Mouse (Mus musculus) monocyte, adult 2 months (primary cell): ENCODE measurements around the gene Gramd2.

Experiments used
- DNase-seq, 2 experiments: peaks; one replicate each; pipeline ENCODE4 v3.0.0; 2022; ENCODE audit warnings: low spot score in 2 of 2, low read depth in 1 of 2

Gene Gramd2

DNA sequence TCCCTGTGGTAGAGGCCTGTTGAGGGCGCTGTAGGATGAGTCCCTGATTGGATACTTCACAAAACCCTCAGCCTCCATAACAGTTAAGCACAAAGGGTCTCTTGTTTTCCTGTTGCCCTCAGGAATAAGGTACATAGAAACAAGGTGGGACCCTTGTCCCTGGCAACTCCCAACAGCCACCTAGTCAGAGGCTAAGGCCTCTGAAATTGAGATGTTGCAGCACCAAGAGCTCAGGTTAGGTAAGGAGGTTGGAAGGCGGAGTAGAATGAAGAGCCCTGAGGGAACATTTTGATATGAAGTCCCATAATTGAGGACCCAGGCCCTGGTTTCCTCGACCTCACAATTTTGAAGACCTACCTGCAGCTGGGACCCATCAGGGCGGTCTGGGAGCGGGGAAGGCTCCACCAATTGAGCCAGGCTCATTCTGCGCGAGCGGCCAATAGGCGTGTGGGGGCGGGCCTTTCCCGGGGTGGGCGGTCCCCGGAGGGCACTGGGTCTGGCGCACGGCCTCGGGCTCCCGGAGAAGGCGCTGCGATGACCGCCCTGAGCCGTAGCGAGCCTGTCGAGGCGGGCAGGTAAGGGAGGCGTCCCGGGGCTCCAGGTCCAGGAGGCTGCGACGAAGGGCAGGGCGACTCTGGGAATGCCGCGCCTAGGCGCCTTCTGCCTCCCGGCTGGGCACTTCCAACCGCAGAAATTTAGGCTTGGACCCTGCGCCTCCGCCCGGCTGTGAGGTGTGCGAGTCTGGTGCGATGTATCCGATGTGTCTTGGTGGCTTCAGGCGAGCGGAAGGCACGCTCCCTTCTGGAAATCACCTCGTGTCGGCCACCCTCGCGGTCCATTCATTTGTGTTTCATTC is at the start of gene Gramd2:
Gene Gramd2, plus strand, starts transcription at position 467 of the 856 bp plus-strand sequence.
- no peak for DNase-seq

DNA sequence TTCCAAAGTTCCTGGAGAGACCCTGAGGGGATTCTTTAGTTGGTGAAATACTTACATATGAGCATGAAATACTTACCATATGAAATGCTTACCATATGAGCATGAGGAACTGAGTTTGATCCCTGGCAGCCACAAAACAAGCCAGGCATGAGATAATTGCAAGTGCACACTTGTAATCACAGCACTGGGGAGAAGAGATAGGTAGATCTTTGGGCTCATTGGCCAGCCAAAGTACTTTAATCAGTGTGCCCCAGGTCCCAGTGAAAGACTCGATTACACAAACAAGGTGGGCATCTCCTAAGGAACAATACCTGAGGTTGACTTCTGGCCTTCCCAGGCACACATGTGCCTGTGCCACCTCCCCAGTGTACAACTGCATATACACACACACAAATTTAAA is 41.6 kb upstream of the Gramd2 start:
- DNase-seq, result no peak

DNA sequence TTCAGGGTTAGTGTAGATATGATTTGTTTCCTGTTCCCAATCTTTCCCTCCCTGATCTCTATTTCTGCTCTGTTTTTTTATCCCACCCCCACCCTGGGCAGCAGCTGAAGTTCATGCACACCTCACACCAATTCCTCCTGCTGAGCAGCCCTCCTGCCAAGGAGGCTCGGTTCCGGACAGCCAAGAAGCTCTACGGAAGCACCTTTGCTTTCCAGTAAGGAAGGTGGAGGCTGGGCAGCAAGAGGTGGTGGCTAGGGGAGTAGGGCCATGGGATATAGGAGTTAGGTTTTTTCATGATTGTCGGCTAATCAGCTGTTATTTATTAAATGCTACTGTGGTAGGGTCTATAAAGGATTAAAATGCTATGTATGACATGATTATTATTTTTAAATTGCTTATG is 40.0 kb upstream of the Gramd2 start:
- no peak for DNase-seq

DNA sequence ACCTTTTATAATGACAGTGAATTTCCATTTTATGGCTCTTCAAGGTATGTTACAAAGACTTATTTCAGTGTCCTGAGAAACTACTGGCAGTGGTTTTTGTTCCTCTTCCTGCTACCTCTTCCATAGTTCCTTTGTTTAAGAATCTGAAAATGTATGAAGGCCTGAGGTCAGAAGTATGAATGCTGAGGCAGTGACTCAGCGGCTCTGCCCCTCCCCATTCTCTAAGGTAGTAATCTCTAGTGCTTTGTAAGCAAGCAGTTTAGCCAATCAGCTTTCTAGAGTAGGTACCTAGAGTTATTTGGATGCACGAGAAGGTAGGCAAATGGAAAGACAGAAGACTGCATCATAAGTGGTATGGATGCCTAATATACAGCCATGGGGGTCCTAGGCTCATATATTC is 38.6 kb upstream of the Gramd2 start:
- DNase-seq, result no peak

DNA sequence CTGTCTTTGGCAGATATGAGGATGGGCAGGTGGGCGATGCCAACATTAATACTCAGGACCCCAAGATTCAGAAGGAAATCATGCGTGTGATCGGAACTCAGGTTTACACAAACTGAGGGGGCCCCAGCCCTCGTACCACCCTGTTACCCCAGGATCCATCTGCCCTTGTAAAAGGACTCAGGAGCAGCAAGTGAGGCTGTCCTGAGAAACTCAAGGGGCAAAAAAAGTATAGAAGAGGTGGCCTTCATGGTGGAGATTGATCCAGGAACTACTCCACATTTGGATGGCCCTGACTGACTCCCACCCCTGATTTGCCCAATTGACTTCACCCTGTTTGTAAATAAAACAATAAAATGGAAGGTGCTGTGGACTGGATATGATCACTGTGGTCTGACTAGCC is 30.0 kb upstream of the Gramd2 start:
- DNase-seq, result no peak

DNA sequence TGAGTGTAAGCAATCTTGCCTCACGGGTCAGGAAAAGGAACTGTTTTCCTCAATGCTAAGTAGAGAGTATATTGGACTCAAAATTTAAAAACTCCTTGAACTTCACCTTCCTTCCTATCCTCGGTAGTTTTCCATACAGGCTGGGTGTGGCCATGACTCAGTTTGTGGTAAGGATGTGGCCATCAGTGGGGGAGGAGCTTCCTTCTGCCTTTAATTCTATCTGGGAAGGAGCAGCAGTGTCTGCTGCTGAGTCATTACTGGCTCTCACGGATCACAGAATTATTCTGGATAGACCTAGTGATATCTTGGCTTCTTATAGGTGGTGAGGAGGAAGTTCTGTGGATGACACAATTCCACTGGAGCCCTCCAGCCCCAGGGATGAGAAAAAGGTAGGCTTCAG is 26.6 kb upstream of the Gramd2 start:
- peak; percentile 22 to 45 for DNase-seq

DNA sequence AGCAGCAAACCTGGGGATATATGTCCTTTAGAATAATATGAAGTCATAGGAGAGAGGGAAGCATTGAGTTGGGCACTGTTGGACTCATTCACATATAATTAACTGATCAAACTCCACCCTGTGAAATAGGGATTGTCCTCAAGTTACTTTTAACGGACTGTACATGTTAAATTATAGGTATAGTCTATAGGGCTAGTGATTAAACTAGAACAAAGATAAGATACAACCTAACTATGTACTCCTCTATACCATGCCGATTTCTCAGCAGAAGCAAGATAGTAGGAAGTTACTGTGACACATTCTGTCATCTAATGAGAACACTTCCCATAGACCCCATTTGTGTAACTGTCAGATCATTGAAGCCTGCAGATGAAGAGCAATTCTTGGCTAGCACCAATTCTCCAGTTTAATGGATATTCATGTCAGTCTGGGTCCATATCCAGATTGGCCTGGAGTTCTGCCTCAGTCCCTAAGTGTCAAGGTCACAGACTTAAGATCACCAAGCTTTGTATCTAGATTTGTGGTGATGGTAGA is 25.4 kb upstream of the Gramd2 start:
- DNase-seq, result no peak

DNA sequence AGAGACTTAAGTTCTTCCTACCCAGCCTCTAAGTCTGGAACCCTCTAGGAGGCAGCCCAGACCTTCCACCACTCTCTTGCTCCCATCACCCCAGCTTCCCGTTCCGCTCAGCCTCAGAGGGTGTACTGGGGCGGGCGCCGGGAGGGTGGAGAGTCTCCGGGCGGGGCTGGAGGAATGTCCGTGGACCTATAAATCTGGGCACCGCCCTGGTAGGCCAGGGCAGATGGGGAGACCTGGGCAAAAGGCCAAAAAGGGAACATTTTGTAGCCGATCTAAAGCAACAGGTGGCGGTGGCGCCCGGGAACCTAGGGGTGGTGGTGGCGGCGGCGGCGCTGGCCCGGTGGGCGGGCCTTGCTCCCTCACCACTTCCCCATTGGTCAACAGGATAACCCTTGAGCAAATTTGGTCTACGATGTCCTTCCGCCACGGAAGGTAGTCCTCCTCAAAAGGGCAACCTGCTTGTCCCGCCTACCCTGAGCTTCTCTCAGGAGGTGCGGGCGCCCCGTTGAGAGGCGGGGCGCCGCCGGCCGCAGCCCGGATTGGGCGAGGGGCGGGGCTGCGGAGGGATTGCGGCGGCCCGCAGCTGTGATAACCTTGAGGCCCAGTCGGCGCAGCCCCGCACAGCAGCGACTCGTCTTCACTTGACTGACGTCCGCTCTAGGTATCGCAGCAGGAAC is 23.8 kb upstream of the Gramd2 start, which contains the start of gene Pkm:
Gene Pkm, plus strand, starts transcription at position 411 of the 677 bp plus-strand sequence.
- DNase-seq, result peak; percentile 81 to 89

DNA sequence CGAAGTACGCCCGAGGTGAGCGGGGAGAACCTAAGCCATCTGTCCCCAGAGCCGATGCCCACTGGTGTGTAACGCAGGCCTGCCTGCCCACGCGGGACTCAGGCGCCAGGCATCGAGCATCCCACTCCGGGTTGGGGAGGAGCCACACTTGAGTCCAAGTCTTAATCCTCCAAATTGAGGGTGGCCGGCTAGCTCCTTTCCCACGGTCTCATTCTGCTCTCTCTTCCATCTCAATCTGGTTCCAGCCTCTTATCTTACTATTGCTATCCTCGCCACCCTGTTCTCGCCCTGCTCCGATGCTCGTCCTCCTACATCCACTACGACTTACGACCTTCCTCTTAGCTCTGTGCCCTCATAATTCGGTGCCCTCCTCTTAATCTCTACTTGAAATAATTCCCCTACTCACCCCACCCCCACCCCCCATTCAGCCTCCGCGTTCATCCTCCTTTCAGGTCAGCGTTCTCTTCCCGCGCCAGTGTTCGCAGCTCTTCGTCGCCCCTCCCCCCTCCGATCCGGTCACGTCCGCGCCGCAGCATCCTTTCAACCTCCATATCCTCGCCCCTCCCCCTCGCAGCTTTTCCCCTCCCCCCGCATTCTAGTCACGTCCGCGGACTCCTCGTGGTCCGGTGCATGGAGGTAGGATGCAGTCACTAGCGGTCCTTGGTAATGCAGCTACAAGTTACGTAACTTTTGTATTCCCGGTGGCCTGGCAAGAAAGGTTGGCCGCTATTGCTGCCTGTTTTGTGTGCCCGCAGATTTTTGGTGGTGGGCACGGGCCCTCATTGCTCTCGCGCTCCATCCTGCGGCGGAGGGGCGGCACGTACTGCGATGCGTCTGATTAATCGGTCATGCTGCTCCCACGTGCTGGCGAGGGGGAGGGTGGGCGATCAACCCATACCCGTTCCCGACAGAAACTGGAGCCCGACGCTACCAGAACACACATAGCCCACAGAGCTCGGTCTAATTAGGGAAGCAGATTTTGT is 23.0 kb upstream of the Gramd2 start:
- peak; percentile 46 for DNase-seq

DNA sequence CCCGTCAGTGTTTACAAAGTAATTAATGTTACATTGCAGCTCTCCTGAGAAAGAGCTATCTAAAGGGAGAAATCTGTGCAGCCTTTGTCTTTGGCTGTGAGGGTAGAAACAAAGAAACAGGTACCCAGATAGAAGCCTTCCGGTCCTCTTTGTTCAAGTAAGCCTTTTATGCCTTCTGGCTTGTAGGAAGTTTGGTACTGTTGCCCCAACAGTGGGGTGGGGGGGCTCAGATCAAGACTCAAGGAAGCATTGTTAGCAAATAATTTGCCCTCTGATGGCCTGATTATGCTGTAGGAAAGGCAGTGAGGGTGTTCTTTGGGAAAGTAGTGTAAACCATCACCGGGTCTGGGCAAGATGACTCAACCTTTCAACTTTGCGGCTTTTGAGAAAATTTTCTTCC is 21.8 kb upstream of the Gramd2 start:
- no peak for DNase-seq

DNA sequence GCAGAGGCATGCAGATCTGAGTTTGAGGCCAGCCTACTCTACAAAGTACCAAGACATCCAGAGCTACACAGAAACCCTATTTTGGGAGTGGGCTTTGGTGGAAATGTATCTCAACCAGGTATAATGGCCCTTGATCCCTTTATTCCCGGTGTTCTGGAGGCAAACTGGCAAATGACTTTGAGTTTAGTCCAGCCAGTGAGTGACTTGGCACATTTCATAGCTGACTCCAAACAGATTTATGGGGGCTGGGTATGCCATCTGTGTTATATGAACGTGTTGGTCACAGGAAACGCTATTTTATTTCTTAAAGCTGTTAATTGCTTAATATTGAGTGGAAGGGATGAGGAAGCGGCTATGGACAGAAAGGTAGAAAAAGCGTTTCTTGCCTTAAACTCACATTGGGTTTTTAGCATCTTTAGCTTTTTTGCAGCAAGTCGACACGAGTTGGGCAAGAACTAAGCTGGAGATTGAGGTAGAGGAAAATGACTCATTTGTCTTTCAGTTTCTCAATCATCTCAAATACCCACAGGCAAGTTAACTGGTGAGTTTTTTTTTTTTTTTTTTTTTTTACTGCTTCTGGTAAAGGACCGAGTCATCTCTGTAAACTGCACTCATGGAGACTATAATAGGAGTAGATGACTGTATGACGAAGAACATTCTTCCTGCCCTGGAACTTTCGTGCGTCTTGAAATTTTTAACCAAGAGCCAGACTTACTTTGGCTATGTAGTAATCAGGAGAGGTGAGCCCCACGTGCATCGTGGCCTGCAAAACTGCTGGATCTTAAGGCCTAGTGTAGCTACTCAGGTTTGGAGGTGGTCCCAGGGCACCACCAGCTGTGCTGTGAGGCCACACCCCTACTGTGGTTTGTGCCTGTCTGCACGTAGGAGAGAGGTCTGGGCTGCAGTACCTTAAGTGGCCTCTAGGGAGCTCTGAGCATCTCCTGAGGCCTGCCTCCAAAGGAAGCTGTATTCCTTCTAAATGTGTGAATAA is 20.6 kb upstream of the Gramd2 start:
- DNase-seq, result peak; percentile 42 to 57

DNA sequence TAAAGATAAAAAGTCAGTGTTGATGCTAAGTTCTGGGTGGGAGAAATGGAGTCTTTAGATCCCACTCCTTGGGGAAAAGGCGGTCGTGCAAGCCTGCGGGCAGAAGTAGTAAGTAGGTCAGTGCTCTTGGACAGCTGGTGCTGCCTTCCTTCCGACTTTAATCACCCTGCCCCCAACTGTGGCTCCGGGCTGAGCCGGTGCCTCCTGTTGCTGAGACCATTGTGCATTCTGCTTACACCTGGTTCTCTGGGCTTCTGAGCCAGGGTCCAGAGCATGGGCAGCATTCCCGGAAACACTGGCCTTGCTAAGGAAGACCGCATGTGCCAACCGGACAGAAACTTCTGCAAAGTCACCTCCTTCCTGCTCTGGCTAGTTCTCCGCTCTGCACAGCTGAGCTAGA is 19.5 kb upstream of the Gramd2 start:
- no peak for DNase-seq

DNA sequence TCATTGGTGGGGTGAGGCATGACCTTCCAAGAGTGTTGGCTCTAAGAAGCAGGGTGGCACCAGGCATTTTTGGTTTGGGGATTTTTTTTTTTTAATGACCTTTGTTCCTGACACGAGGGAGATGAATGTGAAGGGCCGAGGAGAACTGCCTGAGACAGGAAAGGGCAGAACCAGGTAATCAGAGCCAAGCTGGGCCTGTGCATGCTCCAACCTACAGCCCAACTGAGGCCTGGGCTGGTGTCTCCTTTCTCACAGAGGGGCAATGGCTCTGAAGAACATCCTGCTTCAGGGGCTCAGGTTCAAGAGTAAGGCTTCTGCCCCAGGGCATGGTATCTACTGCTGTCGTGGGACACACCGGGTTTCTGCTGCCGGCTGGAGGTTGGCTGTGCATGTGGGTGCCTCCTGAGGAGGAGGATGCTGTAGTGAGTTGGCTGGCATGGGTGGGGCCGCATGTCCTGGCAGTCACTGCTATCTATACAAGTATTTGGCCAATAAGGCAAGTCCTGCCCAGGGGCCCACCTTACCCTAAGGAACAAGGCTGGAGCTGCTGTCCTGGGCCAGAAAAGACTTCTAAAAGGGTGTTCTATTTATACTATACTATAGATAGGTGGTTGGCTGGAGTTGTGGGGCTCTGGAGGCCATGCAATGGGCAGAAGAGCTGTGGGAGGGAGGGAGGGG is 18.5 kb upstream of the Gramd2 start:
- no peak for DNase-seq

DNA sequence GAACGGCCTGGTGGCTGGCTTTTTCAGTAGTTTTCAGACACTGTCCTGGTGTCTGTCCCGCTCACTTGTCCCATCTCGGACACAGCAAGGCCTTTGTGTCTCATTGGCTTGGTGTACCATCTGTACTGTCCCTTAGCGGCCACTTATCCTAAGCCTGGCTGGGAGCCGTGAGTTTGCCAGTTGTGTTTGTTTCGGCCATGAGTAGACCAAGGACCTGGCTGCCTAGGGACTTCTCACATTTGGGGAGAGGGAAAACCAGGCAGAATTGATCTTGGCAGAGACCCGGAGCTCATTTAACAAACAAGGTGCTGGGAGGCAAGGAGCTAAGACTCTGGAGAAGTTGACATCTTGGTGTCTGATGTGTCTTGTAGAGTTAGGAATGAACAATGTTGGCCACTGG is 16.7 kb upstream of the Gramd2 start:
- DNase-seq, result no peak

DNA sequence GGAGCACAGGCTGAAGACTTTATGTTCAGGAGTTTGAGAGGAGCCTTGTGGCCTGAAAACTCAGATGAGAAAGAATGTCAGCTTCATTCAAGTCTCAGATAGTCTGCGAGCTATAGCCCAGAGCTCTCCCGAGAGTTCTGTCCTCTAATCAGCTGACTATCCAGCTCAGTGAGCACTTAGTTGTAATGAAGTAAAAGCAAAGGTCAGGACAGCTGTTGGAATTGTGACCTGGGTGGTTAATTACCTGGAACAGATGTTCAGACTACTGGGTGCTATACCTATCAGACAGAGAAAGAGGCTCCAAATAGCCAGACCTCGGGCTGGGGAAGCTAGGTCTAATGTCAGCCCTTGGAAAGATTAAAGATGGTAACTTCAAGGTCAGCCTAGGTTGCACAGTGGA is 16.0 kb upstream of the Gramd2 start:
- no peak for DNase-seq

DNA sequence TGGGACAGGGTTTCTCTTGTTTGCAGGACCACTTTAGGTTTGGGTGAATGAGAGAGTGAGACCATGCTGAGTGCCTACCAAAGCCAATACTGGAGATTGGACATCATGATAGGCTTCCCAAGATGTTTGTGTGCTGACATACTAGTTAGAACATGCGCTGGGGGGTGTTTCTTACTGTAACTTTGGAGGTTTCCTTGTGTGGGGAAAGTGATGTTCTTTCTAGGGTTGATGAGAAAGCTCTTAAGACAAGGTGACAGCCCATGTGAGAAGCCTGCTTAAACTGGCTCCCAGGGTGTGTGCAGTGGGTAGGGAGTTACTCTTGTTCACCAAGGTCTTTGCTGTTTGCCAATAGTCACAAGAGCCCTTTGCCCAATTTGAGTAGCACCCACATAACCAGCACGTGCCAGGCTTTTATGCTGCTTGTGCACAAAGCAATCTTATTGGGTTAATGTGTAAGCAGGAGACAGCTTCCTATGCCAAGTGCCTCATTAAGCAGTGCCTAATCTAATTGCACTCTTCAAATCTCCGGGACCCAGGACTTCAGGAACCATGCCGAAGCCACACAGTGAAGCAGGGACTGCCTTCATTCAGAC is 15.2 kb upstream of the Gramd2 start:
- DNase-seq, result no peak

DNA sequence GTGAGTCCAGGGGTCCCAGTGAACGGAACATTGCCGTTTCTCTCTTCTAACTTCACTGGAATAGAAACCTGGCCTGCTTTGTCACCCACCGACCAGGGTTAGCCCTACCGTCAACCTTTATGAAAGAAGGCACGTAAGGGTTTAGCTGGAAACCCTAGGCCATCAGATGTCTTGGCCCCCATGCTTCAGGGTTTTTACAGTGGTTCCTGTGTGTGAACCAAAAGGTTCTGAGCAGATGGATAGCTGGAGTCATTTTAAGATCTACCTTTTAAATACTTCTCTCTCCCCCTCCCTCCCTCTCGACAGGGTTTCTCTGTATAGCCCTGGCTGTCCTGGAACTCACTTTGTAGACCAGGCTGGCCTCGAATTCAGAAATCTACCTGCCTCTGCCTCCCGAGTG is 13.9 kb upstream of the Gramd2 start:
- DNase-seq, result no peak

DNA sequence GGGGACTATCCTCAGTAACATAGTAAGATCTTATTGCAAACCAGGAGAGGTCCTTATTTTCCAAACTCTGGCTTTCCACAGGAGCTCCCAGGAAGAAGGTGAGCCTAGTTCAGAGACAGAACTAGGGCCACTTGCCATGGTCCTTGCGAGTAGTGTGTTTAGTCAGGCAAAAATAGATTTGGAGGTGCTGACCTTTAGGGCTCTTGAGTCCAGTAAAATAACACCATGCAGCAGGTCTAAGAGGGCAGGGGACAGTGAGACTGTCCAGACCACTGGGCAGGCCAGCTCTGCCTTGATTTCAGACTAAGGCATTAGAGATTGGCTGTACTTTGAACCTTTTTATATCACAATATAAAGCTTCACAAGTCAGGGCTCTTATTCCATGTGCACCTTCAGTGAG is 13.1 kb upstream of the Gramd2 start:
- DNase-seq, result no peak

DNA sequence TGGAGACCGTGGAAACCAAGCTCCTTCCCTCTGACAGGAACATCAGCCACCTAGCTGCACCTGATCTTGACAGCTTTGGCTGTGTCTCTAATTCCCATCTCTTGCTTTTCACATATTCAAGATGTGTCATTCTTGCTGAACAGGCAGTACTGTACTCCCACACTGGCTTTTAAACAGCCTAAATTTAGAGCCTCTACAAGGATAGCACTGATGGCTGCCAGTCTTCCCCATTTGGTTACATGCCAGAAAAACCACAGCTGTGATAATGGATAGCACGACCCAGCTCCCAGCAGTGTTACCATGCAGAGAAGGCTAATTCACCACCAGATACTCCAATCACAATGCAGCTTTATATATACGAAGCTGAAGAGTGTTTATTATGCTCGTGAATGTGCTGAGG is 12.7 kb upstream of the Gramd2 start:
- no peak for DNase-seq
